Mouse (Mus musculus) left cerebral cortex, adult 18-20 months (tissue): ENCODE data around the gene Wwox. TPM values are rescaled to one million over a fixed set of nuclear protein-coding genes. Genes with fewer than 3 reads are reported as not detected.
"Not testable (repeated sequence)": the region's sequence is repeated elsewhere in the genome, so short reads cannot be mapped to it uniquely, and the experiment has no call there.

ENCODE experiments used
- DNase-seq, 2 experiments: peaks; one replicate each; pipeline ENCODE4 v3.0.0; 2021 to 2022; ENCODE audit warnings: low spot score in 2 of 2, mixed read lengths in 1 of 2
- total RNA-seq, 2 experiments: library from RNA; stranded (reverse); gene quantifications; 2 replicates each; pipeline ENCODE4 v1.2.3; 2021

Gene Wwox
- total RNA-seq, 2 experiments from 2014 or later, result 17.9 to 18.2 TPM

GRCm38 (mm10) chr8:114785834-114786233 is 346.4 kb downstream of the Wwox start:
- DNase-seq, result no peak

- DNase-seq, result no peak
Measured at GRCm38 (mm10) chr8:114789616-114790015, 350.2 kb downstream of the Wwox start.

- DNase-seq, result no peak
Measured at GRCm38 (mm10) chr8:114790754-114791153, 351.3 kb downstream of the Wwox start.

GRCm38 (mm10) chr8:114793682-114794081 is 354.2 kb downstream of the Wwox start:
- no peak for DNase-seq

GRCm38 (mm10) chr8:114801428-114802134 is 362.1 kb downstream of the Wwox start:
- no peak for DNase-seq

- DNase-seq, result no peak
Measured at GRCm38 (mm10) chr8:114803113-114803512, 363.7 kb downstream of the Wwox start.

GRCm38 (mm10) chr8:114806826-114807420 is 367.5 kb downstream of the Wwox start:
- no peak for DNase-seq

- DNase-seq, result no peak
Measured at GRCm38 (mm10) chr8:114807676-114808426, 368.4 kb downstream of the Wwox start.

- DNase-seq, result no peak
Measured at GRCm38 (mm10) chr8:114810470-114810869, 371.0 kb downstream of the Wwox start.

- DNase-seq, result no peak
Measured at GRCm38 (mm10) chr8:114813830-114814229, 374.4 kb downstream of the Wwox start.

- no peak for DNase-seq
Measured at GRCm38 (mm10) chr8:114814769-114815736, 375.6 kb downstream of the Wwox start.

GRCm38 (mm10) chr8:114816343-114816742 is 376.9 kb downstream of the Wwox start:
- no peak for DNase-seq

GRCm38 (mm10) chr8:114816949-114817348 is 377.5 kb downstream of the Wwox start:
- no peak for DNase-seq

GRCm38 (mm10) chr8:114821543-114821942 is 382.1 kb downstream of the Wwox start:
- no peak for DNase-seq

- DNase-seq, result no peak
Measured at GRCm38 (mm10) chr8:114825460-114825859, 386.0 kb downstream of the Wwox start.

GRCm38 (mm10) chr8:114826991-114827390 is 387.5 kb downstream of the Wwox start:
- no peak for DNase-seq

GRCm38 (mm10) chr8:114827810-114828209 is 388.4 kb downstream of the Wwox start:
- DNase-seq, result not testable (repeated sequence)

- no peak for DNase-seq
Measured at GRCm38 (mm10) chr8:114831595-114831994, 392.1 kb downstream of the Wwox start.

- DNase-seq, result no peak
Measured at GRCm38 (mm10) chr8:114832251-114832774, 392.9 kb downstream of the Wwox start.

GRCm38 (mm10) chr8:114834730-114835129 is 395.3 kb downstream of the Wwox start:
- no peak for DNase-seq

- no peak for DNase-seq
Measured at GRCm38 (mm10) chr8:114839998-114840397, 400.5 kb downstream of the Wwox start.
